Mouse (Mus musculus) frontal cortex, adult 2 months (tissue): Measurements from ENCODE around the gene Daam1. TPM values are rescaled to one million over a fixed set of nuclear protein-coding genes. Genes with fewer than 3 reads are reported as not detected.

Experiments
- DNase-seq, 2 experiments: peaks; one replicate each; pipeline ENCODE4 v3.0.0; 2022; ENCODE audit warnings: low spot score in 1 of 2; ENCODE audit errors: extremely low spot score in 1 of 2
- polyA plus RNA-seq: library from polyadenylated mRNA; depleted of rRNA; stranded (reverse); fragments of >200 nt; gene quantifications from 2 replicates; pipeline ENCODE4 v1.2.3, GENCODE M21; 2012

The Daam1 gene
- polyA plus RNA-seq, 1 experiment = 27.2 TPM

DNA sequence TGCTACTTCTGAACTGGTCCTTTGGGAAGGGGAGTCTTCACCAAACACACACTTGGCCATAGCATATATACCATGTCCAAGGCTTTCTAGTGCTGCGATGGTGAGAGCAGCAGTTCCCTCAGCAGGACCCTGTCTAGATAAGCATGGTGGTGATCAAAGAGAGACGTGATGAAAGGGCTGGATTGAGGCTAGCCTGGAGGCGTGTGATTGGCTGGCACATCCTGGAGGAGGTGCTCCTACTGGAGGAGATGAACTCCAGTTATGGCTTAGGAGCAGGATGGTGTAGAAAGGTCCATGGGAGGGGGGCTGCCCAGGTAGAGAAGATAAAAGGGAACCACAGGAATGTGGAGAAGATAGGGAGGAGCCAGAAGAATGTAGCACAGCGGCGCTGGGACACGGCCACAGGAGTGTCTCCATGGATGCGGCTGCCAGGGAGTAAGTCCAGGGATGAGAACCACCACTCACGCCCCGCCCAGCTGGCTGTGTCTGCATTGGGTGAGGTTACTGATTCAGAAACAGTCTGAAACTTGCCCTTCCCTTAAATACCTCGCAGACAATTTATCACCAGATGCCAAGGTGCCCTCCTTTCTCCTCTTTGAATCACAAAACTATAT is 152.3 kb downstream of the Daam1 start:
- no peak for DNase-seq

GRCm38 (mm10) chr12:71987161-71987560 is 156.3 kb downstream of the Daam1 start:
- no peak for DNase-seq

- no peak for DNase-seq
Observed at GRCm38 (mm10) chr12:71987885-71988284, 157.0 kb downstream of the Daam1 start.

- no peak for DNase-seq
Observed at GRCm38 (mm10) chr12:71989596-71989995, 158.7 kb downstream of the Daam1 start.

DNA sequence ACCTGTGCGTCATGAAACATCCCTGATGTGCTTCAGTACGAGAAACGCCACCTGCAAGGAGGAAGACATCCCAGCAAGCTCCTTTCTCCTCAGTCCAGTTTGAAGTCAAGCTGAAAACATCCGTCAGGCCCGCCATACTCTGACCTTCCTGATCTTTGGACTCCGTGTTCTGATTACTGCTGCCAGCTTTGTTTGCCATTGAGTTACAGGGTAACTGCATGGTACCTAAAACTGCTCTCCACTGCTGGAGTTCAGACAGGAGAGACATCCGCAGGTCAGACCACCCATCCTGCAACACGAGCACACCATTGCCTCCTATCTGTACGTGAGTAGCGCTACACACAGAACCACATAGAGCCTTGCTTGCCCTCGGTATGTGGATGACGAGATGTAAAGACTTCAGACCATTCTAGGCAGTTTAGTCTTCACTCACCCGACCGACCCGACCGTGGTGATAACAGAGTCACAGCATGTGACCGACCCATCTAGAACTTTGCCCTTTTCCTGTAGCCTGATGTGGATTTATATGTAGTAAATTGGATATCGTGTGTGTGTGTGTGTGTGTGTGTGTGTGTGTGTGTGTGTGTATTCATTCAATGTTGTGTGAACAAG is 161.8 kb downstream of the Daam1 start:
- DNase-seq = no peak

- no peak for DNase-seq
Observed at GRCm38 (mm10) chr12:71995831-71996230, 165.0 kb downstream of the Daam1 start.

GRCm38 (mm10) chr12:71996920-71997319 is 166.0 kb downstream of the Daam1 start:
- no peak for DNase-seq

- no peak for DNase-seq
Observed at GRCm38 (mm10) chr12:71997364-71997763, 166.5 kb downstream of the Daam1 start.

DNA sequence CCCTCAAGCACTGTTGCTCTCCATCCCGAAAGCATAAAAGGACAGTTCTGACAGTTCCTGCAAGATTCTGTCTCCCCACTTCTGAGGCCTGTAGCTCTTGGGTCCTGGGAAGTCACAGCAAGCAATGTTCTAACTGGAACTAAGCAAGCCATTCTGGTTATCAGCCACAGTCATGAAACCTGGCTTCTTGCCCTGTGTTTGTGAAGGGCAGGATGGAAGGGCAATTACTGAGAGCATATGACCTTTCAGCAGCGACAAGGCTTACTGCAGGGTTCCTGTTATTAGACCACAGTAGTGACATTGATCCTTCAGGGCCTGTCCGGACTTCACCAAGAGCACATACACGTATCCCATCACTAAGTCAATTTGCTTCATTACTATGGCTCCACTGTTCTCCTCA is 167.8 kb downstream of the Daam1 start:
- no peak for DNase-seq

DNA sequence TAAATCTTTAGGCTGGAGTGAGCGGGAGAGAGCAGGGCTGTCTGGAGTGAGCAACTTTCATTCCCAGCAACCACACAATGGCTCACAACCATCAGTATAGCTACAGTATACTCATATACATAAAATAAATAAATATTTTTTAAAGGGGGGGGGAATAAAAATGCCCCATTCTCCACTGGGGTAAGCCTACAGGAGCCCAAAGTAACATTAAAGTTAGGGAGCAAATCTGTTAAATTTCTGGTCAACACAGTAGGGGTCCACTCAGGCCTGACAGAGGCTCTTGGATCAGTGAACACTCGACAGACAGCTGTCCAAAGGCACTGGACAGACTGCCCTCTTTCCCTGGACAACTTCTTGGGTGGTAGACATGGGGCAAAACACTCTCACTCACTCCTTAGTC is 168.8 kb downstream of the Daam1 start:
- no peak for DNase-seq

- DNase-seq = no peak
Observed at GRCm38 (mm10) chr12:72001811-72002210, 170.9 kb downstream of the Daam1 start.

- no peak for DNase-seq
Observed at GRCm38 (mm10) chr12:72005307-72005706, 174.4 kb downstream of the Daam1 start.

DNA sequence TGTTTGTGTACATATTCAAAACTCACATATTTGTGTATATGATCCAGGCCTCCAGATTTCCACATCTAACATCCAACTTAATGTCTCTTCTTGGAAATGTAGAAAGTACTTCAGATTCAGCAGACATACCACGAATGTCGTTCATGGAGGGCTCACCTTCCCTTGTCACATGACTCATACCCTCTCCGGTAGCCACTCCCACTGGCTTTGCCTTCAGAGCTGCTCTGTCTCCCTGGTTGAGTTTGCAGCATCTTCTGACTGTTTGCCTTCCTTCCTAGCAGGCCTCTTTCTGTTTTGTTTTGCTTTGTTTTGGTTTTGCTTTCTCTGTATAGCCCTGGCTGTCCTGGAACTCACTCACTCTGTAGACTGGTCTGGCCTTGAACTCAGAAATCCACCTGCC is 176.8 kb downstream of the Daam1 start:
- no peak for DNase-seq

DNA sequence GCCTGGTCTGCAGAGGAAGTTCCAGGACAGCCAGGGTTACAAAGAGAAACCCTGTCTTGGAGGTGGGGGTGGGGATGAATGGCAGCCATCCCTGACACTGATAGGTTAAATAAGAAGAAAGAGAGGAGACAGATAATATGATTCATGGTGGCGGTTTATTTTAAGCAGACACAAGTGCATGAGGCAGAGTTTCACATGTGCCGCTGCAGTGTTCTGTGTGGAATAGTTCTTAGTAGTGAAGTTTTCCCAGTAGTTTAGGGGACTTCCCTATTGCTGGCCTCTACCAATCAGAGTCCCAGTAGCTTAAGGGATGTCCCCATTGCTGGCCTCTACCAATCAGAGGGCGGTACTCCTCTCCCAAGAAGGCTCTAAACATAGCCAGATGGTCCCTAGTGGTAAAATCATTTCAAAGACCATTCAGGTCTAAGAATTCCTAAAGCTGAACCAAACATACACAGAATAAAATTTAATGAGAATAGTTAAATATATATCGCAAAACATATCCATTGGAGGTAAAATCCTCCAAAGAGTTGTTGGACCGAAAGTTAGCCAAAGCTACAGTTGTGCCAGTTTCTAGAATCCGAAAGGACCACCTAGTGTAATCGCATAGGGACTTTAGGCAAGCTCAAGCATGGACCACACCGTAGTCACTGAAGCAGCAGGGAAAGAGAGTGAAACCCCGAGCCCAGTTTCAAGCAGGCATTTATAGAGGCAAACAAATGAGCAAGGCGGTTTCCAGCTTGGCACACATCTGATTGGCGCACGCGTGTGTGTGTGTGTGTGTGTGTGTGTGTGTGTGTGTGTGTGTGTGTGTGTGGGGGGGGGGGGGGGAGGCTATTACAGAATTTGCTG is 178.4 kb downstream of the Daam1 start:
- DNase-seq = no peak

GRCm38 (mm10) chr12:72011404-72011803 is 180.5 kb downstream of the Daam1 start:
- no peak for DNase-seq

- DNase-seq = no peak
Observed at GRCm38 (mm10) chr12:72012126-72012525, 181.2 kb downstream of the Daam1 start.

- peak in 1 of 2 experiments; percentile 28 for DNase-seq
Observed at GRCm38 (mm10) chr12:72013711-72014354, 183.0 kb downstream of the Daam1 start.

DNA sequence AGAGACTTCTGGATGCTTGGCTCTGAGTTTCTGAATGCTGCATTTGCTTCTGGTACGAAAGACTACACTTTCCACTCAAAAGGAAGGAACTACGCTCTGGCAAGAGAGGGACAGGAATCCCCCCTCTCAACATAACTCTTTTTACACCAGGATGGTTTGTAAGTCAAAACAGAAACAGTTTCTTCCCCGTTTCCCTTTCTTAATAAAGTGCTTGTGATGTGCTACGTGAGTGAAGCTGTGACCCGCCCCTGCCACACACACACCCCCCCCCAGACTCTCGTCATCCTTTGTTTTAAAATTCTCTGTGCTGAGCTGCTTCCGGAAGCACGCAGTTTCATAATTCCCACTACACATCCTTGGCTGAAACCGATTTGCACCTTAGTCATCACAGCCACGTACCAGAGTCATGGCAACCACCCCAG is 183.5 kb downstream of the Daam1 start:
- no peak for DNase-seq

DNA sequence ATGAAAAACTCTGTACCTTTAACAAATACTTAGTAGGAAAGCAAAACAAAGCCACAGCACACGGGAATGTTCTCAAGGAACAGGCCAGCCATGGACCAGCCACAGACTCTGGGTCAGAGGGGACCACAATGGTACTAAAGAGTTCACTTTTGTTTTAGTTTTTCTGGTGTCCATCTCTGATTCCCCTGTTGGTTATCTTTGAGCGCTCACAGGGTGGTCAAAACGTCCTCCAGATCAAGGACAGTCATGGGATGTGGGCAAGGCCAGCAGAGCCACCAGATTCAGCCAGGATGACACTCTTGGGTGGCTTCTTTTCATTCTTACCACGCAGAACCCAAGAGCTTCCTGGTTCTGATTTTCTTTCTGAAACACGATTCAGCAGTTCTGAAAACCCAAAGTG is 184.4 kb downstream of the Daam1 start:
- DNase-seq = no peak

DNA sequence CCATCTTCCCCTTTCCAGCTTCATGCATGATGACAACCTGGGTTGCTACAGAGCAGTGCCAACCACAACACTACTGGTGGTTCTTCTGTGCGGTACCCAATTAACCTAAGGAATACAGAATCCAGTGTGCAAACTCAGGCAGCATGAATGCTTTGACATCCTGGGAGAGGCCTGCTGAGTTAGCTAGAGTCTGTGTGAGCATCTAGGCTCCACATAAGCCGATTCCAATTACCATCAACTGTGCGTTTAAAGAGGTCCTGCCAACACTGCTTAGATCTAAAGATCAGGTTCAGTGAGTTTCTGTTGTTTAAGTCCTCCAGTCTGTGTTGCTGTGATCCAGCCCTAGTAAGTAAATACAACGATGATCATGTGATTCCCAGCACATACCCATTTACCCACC is 189.4 kb downstream of the Daam1 start:
- no peak for DNase-seq

DNA sequence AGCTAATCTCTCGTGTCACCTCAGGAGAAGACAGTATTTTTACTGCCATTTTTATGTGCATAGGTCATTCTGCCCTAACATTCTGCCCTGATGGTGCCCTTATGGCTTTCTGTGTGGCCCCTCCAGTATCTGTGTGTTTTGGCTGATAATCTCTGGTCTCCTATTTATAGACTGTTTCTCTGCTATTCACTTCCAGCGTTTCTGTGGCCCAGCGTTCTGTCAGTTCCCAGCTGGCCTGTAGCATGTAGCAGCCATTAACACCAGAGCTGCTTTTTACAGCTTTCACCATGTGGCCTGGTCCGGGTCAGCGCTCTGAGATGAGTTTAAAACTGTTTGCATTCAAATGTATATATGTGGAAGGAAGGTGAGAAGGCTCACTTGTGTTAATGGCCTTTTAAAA is 190.7 kb downstream of the Daam1 start:
- DNase-seq = no peak
